24 mouse cellular contexts compared by ENCODE assay signal in genomic region chr4:81514547-81514946, GRCm38 (mm10).
DNase-seq lines count a peak whose midpoint lies in the region; ATAC-seq and TF ChIP-seq lines count a peak whose summit lies in the region.
"Had no signal": no experiment of that assay in that cellular context is flagged by ENCODE, and none has a peak within 500 bp of the region (broad histone marks: within the 10 kb centered on the region; RNA-seq: fewer than 3 reads in every experiment).

No protein-coding gene starts in this region.

- TF ChIP-seq CTCF in liver, adult 2 months (IDR thresholded peaks at IDR 0.05; ENCODE audit: low read depth, low read length) = no peak
- TF ChIP-seq CTCF in liver, embryonic 14.5 days (IDR thresholded peaks at IDR 0.05; ENCODE audit: low read depth) = no peak
- no peak for TF ChIP-seq CTCF in liver, postnatal 0 days (IDR thresholded peaks at IDR 0.05; ENCODE audit: low read depth)

- TF ChIP-seq EP300 in liver, embryonic 14.5 days (IDR thresholded peaks at IDR 0.05; ENCODE audit: low read depth) = no peak
- TF ChIP-seq EP300 in liver, postnatal 0 days (IDR thresholded peaks at IDR 0.05; ENCODE audit: low read depth) = peak; percentile 75

- TF ChIP-seq POLR2A in liver, adult 2 months (IDR thresholded peaks at IDR 0.05; ENCODE audit: extremely low read depth, insufficient read depth, low read length) = no peak

- H3K9ac ChIP-seq in liver, adult 2 months (ENCODE audit: low read depth, low read length) = no peak overlapping the region
- H3K9ac ChIP-seq in liver, embryonic 11.5 days (ENCODE audit: low read depth, low read length) = no peak overlapping the region
- H3K9ac ChIP-seq in liver, embryonic 14.5 days (replicated peaks) = no peak overlapping the region
- no peak overlapping the region for H3K9ac ChIP-seq in liver, postnatal 0 days (replicated peaks)
- H3K9ac ChIP-seq: embryonic facial prominence, embryonic 12.5 days; forebrain, embryonic 13.5 days; forebrain, embryonic 15.5 days had no signal

- DNase-seq in liver, adult 2 months (ENCODE audit: extremely low read depth, low read depth, low spot score) = peak; percentile 100
- no peak for DNase-seq in liver, embryonic 11.5 days (ENCODE audit: low spot score)
- DNase-seq in liver, embryonic 14.5 days (ENCODE audit: low read depth in 3 of 3, low spot score in 3 of 3) = peak; percentile 7 to 24 (median 9)
- DNase-seq in liver = no peak
- no peak for DNase-seq in liver, postnatal 0 days
- DNase-seq in right cerebral cortex, postnatal 14 days = no peak
- DNase-seq: adrenal gland, adult 8-10 months; adrenal gland, postnatal 14 days; adrenal gland, postnatal 36 days; B cell, adult 2 months; cerebellum, adult 11-12 months; cerebellum, adult 2 months; cerebellum, adult 9-10 months; cerebellum, postnatal 10 days; cerebellum, postnatal 25 days had no signal

- H3K4me1 ChIP-seq in liver, adult 2 months (ENCODE audit: control insufficient read depth, insufficient read depth, low read length) = peaks cover 10% of the 10 kb centered on the region; the same call in 1 of the 2 replicates
- H3K4me1 ChIP-seq in liver, embryonic 11.5 days (replicated peaks; ENCODE audit: control insufficient read depth, insufficient read depth, low read length) = no peaks in the 10 kb centered on the region
- no peaks in the 10 kb centered on the region for H3K4me1 ChIP-seq in liver, embryonic 14.5 days (replicated peaks; ENCODE audit: control insufficient read depth in 2 of 2, insufficient read depth in 2 of 2, low read length in 1 of 2)
- H3K4me1 ChIP-seq in liver, postnatal 0 days (ENCODE audit: insufficient read depth) = no peaks in the 10 kb centered on the region
- H3K4me1 ChIP-seq: embryonic facial prominence, embryonic 10.5 days; embryonic facial prominence, embryonic 12.5 days; forebrain, embryonic 13.5 days; forebrain, embryonic 15.5 days had no signal

- ATAC-seq in liver, embryonic 11.5 days (replicated peaks; ENCODE audit: low FRiP score) = no peak
- ATAC-seq in liver, embryonic 14.5 days (ENCODE audit: insufficient read depth) = peak; percentile 43; the same call in 1 of the 2 replicates
- ATAC-seq in liver, postnatal 0 days = peak; percentile 96
- ATAC-seq: activated CD4-positive, CD25-positive, alpha-beta regulatory T cell, adult 4 months; CD4-positive, CD25-positive, alpha-beta regulatory T cell, adult 4 months; forebrain, embryonic 13.5 days; forebrain, embryonic 15.5 days; Patski had no signal

- H3K4me3 ChIP-seq in liver, adult 2 months (ENCODE audit: insufficient read depth, low read depth, low read length) = no peak overlapping the region
- H3K4me3 ChIP-seq in liver, embryonic 11.5 days (ENCODE audit: low read depth, low read length) = no peak overlapping the region
- H3K4me3 ChIP-seq in liver, embryonic 14.5 days (ENCODE audit: insufficient read depth in 1 of 2, low read depth in 2 of 2, low read length in 2 of 2) = no peak overlapping the region
- no peak overlapping the region for H3K4me3 ChIP-seq in liver, postnatal 0 days (ENCODE audit: low read depth, low read length)
- H3K4me3 ChIP-seq: embryonic facial prominence, embryonic 10.5 days; embryonic facial prominence, embryonic 12.5 days; forebrain, embryonic 13.5 days; forebrain, embryonic 15.5 days had no signal

- H3K79me2 ChIP-seq in liver, adult 2 months (ENCODE audit: control insufficient read depth, insufficient read depth, low read length) = no peaks in the 10 kb centered on the region

- H3K36me3 ChIP-seq in liver, adult 2 months (ENCODE audit: control insufficient read depth, insufficient read depth, low read length) = no peaks in the 10 kb centered on the region
- H3K36me3 ChIP-seq in liver, embryonic 11.5 days (ENCODE audit: control insufficient read depth, insufficient read depth, low read length) = no peaks in the 10 kb centered on the region
- H3K36me3 ChIP-seq in liver, embryonic 14.5 days (replicated peaks; ENCODE audit: control insufficient read depth, insufficient read depth, low read depth) = no peaks in the 10 kb centered on the region
- H3K36me3 ChIP-seq in liver, postnatal 0 days (replicated peaks; ENCODE audit: insufficient read depth, low read length) = no peaks in the 10 kb centered on the region
- H3K36me3 ChIP-seq: embryonic facial prominence, embryonic 10.5 days; embryonic facial prominence, embryonic 12.5 days; forebrain, embryonic 15.5 days; G1E had no signal

- H3K27ac ChIP-seq in liver, adult 2 months (replicated peaks; ENCODE audit: insufficient read depth, low read depth, low read length) = no peak overlapping the region
- no peak overlapping the region for H3K27ac ChIP-seq in liver, embryonic 11.5 days (ENCODE audit: low read depth, low read length)
- H3K27ac ChIP-seq in liver, embryonic 14.5 days = no peak overlapping the region
- H3K27ac ChIP-seq in liver, postnatal 0 days (ENCODE audit: low read depth) = 0 out of 2 replicates have a peak overlapping the region, but pooled peaks have one; percentile 60
- H3K27ac ChIP-seq: embryonic facial prominence, embryonic 10.5 days; embryonic facial prominence, embryonic 12.5 days; forebrain, embryonic 13.5 days; forebrain, embryonic 15.5 days had no signal

- WGBS in liver, adult 2 months = 23% methylated on average over 4 of the region's 4 CpGs
- WGBS in liver, embryonic 11.5 days = 72% methylated on average over 4 of the region's 4 CpGs
- 58% methylated on average over 4 of the region's 4 CpGs for WGBS in liver, embryonic 14.5 days (ENCODE audit: insufficient replicate concordance)
- 52% methylated on average over 4 of the region's 4 CpGs for WGBS in liver, postnatal 0 days (ENCODE audit: insufficient replicate concordance)

- H3K9me3 ChIP-seq in liver, embryonic 11.5 days (ENCODE audit: control insufficient read depth, low read length) = no peaks in the 10 kb centered on the region
- H3K9me3 ChIP-seq in liver, embryonic 14.5 days (ENCODE audit: control insufficient read depth, low read length) = no peaks in the 10 kb centered on the region
- H3K9me3 ChIP-seq in liver, postnatal 0 days (ENCODE audit: low read length) = no peaks in the 10 kb centered on the region
- H3K9me3 ChIP-seq: embryonic facial prominence, embryonic 10.5 days; embryonic facial prominence, embryonic 12.5 days; forebrain, embryonic 13.5 days; forebrain, embryonic 15.5 days had no signal

- no peak overlapping the region for H3K4me2 ChIP-seq in liver, embryonic 11.5 days
- no peak overlapping the region for H3K4me2 ChIP-seq in liver, embryonic 14.5 days (ENCODE audit: low read depth)
- H3K4me2 ChIP-seq in liver, postnatal 0 days (ENCODE audit: low read depth, low read length) = no peak overlapping the region
- H3K4me2 ChIP-seq: embryonic facial prominence, embryonic 12.5 days; forebrain, embryonic 13.5 days; forebrain, embryonic 15.5 days had no signal

- no peaks in the 10 kb centered on the region for H3K27me3 ChIP-seq in liver, adult 2 months (ENCODE audit: control insufficient read depth, insufficient read depth, low read length)
- no peaks in the 10 kb centered on the region for H3K27me3 ChIP-seq in liver, embryonic 11.5 days (replicated peaks; ENCODE audit: control insufficient read depth, insufficient read depth, low read length)
- H3K27me3 ChIP-seq in liver, embryonic 14.5 days (ENCODE audit: control insufficient read depth, insufficient read depth, low read length) = no peaks in the 10 kb centered on the region
- no peaks in the 10 kb centered on the region for H3K27me3 ChIP-seq in liver, postnatal 0 days (ENCODE audit: insufficient read depth, low read length)
- H3K27me3 ChIP-seq: CH12.LX; embryonic facial prominence, embryonic 12.5 days; forebrain, embryonic 13.5 days; forebrain, embryonic 15.5 days; Patski had no signal

Comparison
In these comparisons a context has a peak if more than half of its experiments do, and no peak if none do; other contexts are left out.
1. DNase-seq: peak in liver, adult 2 months (single experiment) and liver, embryonic 14.5 days (3 of 3); none in liver, embryonic 11.5 days (single experiment), liver (single experiment), liver, postnatal 0 days (single experiment) and right cerebral cortex, postnatal 14 days (single experiment).